Mouse (Mus musculus): ENCODE data around the gene D6Ertd527e.

The D6Ertd527e gene

DNA sequence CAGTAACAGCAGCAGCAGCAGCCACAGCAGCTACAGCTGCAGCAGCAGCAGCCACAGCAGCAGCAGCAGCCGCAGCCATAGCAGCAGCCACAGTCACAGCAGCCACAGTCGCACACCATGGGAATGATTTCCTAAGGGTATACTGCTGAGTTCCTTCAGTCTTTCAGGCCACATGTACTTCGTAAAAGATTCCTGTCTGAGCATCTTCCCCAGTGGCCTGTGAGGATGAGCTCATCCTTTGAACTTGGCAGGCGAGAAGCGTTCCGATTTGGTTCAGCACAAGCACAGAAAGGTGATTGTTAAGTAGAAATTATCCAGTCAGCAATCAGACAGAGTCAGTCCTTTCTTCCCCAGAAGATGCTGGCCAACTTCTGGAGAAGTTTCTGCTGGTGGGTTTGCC lies 7.6 kb downstream of the D6Ertd527e start:
- no peak for DNase-seq (ENCODE audit: low spot score)

DNA sequence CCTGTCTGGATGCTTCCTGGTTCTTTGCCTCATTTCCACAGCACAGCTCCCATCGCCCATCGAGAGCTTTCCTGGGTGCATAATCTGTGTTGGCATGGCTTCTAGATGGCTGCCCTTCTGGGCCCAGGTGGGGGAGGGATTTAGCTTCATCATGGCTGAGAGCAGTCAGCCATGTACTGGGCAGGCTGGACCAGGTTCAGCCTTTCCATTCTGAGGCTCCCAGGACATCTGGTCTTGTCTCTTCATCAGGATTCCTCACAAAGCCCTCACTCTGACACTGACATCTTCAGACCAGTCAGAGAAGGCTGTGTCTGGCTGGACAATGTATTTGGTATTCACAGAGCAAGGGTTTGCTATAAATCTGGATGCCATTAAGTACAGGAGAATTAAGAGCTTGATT lies 11.4 kb downstream of the D6Ertd527e start:
- no peak for DNase-seq (ENCODE audit: low spot score)

DNA sequence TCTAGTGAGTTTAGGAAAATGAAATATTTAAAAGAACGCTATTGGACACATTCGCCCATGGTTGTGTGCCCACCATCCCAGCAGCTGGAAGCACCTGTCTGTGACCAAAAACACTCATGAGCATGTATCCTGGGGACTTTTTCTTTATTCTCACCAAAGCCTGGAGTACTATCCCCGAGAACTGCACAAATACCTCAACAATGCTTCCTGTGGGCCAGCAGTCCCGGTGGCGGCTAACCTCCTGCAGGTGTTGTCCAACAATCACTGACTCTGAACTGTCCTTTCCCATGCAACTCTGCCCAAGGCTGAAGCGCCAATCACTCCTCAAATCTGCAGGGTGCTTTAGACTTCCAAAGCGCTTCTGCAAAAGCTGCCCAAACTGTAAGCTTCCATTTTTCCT lies 12.1 kb downstream of the D6Ertd527e start:
- DNase-seq (ENCODE audit: low spot score): no peak

DNA sequence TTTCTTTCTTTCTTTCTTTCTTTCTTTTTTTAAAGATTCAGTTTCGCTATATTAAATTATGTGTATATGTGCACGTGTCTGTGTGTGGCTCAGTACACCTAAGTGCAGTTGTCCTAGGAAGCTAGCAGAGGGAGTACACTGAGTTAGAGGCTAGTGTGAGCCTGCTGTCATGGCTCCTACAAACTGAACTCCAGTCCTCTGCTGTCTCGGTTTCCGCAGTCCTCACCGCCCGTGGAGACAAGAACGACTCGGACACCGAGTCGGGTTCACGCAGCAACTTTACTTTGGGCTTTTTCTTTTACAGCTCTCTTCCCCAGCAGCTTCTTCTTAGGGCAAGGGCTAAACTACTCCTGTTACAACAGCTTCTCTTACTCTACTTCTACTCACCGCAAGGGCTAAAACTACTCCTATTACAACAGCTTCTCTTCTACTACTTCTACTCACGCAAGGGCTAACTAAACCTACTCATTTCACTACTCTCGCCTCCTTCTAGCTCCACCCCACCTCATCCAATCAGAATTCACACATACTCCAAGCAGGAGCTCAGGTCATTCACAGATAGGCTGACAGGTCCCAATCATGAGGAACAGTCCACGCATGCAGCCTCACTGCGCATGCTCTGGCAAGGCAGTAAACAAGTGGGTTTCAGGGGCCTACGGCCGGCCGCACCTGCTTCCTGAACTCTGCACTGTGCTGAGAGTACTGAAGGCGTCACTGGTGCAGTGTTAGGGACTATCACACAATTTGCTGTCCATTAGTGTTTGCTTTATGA lies 14.7 kb downstream of the D6Ertd527e start:
- DNase-seq (ENCODE audit: low spot score): no peak

DNA sequence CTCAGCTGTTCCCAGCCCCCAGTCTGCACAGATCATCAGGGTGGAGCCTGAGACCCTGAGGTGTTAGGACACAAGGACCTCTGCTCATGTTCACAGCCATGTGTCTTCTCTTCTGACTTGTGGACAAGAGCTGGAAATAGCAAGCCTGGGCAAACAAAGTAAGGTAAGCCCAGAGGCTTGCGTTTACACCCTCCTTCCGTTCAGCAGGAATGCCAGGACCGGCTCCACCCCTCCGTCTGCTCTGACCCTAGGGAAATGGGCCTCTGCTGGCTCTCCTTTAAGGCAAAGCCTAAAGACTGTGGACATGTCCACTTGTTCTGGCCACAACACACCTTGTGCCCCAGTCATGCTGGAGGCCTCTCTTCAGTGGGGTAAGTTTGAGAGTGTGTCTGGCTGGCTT lies 15.4 kb downstream of the D6Ertd527e start:
- no peak for DNase-seq (ENCODE audit: low spot score)

DNA sequence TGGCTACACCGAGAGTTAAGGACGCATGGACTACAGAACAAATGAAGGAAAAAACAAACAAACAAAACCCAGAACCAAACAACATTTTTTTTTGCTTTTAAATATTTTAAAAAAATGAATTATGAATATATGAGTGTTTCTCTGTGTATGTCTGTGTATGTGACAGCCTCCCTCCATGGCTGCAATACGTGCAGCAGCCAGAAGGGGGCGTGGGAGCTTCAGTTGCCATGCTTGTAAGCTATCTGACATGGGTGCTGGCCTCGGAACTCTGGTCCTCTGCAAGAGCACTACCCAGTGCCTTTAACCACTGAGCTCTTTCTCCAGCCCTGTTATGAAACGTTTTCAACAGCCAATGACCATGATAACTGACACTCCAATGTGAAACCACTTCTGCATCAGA lies 16.1 kb downstream of the D6Ertd527e start:
- no peak for DNase-seq (ENCODE audit: low spot score)

DNA sequence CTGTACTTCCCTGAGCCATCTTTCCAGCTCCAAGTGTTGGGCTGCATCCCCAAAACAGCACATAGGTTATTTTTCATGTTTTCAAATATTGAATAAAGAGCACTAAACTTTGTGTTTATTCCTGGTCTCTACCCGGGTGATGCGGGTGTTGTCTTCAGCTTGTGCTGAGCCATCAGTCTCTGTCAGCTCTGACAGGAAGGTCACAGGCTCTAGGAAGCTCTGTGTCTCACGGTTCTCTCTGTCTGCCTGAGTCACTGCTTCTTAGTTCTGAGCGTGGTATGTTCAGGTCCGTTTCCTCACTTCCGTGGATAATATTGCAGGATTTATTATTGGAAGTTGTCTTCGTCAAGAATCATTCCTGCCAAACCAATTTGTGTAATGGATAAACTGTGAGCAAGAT lies 17.4 kb downstream of the D6Ertd527e start:
- DNase-seq (ENCODE audit: low spot score): no peak

DNA sequence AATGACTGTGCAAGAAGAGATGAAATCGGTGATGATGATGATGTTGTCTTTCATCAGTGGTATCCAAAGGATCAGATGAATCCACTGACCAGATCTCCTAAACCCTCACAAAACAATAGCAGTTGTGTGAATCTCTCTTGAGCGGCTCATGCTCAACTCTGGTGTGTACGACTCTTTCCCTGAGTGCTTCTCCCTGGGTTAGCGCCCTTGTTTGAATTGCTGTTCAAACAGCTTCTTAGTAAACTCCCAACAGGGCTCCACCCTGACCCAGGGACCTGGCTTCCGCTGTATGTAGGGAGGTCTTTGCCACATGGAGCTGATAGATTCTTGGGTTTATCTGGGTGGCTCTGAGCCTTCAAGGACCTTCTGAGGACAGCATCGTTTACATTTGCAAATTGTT lies 18.9 kb downstream of the D6Ertd527e start:
- DNase-seq (ENCODE audit: low spot score): no peak

DNA sequence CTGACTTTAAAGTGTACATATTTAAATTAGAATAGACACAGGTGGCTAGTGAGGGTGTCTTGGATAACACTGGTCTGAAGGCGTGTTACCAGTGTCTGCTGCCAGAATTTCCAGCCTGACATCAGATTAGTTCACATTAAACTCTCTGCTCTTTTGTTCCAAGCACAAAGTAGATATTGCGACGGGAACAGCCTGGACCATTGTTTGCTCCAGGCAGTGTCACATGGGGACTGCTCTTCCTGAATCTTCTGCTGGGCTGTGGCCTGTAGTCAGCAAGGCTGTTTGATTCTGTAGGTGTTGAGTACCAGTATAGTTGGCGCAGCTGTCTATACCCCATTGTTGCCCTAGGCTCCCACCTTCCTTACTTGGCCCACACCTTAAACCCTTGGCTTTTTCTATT lies 19.4 kb downstream of the D6Ertd527e start:
- no peak for DNase-seq (ENCODE audit: low spot score)

DNA sequence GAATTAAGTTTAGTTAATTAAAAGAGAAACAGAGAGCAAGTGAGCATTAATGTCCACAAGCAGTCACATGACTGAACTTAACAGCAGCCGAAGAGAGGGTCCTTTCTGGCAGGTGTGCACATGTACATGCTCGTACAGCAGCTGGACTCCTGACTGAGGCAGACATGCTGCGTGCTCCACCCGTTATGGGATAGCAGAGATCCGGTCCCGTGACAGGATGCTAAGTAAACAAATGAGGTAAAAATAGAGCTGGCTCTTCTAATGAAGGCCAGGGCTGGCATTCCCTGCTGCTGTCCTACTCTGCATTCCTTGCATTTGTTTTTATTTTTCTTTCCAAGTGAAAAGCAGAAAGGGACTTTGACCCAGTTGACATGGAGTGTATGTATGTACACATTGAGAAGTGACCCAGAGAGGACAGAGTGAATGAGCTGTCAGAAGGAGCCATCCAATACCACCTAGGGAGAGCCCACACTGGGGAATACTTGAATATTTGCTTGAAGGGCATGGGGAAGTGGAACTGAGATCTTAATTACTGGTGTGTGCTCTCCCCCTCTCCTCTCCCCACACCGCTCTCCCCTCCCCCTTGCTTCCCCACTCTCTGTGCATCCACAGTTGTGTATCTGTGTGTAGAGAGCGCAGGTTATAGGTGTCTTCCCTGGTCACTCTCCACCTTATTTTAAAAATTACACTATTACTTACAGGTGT lies 22.7 kb downstream of the D6Ertd527e start:
- no peak for DNase-seq (ENCODE audit: low spot score)

DNA sequence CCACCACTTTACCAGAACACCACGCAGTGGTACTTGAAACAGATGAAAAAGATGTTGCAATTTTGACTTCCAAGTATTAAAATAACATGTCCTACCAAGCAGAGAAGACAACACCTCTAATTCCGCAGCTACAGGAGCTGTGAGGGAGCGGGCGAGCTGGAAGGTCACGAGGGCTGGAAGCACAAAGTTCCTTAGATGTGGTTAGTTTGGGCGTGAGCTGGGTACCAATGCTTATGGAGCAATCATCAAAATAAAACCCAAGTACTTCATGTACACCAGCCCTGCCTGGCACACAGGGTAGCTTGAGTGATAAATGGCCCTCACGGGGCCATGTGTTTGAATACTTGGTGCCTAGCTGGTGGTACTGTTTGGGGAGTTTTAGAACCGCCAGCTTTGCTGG lies 25.3 kb downstream of the D6Ertd527e start:
- DNase-seq (ENCODE audit: low spot score): no peak

DNA sequence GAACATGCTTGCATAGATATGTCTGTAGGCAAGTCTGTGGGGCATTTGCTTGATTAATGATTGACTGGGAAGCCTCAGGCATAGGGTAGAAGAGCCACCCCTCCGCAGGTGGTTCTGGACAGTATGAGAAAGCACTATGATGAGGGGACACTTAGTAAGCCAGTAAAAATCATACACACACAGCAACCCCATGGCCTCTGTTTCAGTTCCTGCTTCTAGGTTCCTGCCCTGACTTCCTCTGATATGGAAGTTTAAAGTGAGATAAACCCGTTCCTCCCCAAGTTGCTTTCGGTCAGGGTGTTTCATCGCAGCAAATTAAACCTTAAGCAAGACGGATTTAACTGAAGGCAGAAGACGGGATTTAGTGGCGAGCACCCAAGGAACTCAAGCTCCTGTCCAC lies 26.1 kb downstream of the D6Ertd527e start:
- DNase-seq (ENCODE audit: low spot score): no peak

DNA sequence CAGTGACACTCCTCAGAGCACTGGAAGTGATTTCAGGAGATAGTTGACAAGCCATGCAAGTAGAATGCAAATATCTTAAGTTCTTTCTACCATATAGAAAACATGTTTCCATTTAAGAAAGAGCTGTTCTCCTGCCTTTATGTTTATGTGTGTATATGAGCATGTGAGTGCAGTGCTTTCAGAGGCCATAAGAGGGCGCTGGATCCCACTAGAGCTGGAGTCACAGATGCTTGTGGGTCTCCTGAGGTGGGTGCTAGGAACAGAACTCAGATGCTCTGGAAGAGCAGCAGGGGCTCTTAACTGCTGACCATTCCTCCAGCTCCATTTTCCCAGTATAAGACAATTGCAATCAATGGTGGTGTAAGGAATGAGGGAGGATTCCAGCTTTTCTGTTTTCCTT lies 26.5 kb downstream of the D6Ertd527e start:
- no peak for DNase-seq (ENCODE audit: low spot score)

DNA sequence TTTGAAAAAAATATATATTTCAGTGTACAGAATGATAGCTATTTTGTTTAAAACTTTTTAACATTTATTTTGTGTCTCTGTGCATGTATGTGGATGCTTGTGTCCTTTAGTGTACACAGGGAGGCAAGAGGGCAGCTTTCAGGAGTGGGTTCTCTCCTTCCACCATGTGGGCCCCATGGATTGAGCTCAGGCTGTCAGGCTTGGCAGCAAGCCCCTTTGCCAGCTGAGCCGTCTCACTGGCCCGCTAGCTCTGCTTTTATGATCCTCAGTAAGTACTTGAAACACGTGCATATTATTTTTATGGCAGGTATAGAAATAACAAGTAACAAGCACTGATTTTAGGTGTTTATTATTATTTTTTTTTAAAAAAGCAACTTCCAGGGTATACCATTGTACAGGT lies 29.0 kb downstream of the D6Ertd527e start:
- DNase-seq (ENCODE audit: low spot score): no peak

DNA sequence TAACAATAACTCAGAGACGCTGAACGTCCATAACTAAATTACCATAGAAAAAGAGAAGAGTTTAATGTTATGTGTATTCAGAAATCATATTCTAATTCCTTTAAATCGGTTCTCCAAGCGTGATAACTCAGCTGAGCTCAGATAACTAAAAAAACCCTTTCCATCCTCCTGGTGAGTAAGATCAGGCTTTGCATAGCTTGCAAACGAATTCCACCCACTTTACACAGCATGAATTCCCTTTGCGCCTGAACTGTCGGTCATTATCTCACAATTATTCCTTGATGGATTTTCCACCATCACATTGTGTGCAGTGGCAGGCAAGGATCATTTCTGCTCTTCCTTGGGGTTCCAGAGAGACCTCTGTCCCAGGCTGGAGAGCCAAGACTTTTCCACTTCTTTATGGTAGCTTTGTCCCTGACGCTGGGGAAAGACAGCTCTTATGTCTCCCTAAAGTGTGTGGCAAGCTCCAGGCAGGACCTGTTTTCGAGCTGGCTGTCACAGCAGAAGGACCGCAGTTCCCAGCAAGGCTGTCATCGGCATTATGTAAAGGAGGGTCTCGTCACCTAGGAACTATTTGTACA lies 29.5 kb downstream of the D6Ertd527e start:
- no peak for DNase-seq (ENCODE audit: low spot score)

DNA sequence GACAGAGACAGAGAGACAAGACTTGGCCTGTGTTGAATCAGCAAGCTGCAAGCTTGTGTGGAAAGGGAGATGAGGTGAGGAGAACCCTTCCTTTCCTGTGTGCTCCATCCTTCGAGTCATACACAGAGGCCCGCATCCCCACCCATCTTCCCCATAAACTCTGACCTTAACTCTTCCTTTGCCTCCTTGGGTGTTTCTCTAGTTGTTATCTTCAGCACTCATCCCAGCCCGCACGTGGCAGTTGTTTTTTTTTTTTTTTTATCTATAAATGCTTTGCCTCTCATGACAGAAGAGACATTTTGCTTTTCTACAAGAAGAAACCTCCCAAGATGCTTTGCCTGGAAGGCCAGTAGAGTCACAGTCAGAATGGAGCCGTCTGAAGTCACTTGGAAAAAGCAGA lies 33.9 kb downstream of the D6Ertd527e start:
- no peak for DNase-seq (ENCODE audit: low spot score)

DNA sequence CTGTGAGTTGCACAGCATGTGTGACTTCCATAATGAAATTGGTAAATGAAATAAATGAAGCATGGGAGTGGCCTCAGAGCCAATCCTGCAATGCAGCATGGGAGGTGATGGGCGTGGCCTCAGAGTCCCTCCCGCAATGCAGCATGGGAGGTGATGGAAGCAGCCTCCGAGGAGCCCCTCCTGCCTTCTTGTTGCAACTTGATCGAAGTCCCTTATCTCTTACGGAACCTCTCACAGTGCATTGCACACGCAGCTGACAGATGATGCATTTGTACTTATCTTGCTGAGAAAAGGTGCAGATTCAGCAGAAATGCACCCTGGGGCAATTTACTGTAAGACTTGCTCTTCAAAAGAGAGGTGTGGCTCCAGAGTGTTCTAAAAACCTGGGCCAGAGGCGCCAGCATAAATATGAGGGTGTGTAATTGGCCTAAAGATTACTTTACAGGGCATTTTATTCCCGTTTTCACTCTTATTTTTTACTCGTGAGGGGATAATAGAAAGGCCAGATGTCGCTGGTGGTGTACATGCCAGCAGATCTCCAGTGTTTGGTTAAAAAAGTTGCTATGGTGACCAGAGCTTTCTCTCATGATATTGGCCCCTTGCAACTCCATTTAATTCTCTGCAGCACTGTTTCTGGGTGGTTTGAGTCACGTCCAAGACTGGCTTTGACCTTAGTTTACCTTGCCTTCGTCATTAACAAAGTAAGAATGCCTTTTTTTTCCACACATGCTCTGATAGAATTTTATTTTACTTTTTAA lies 35.4 kb downstream of the D6Ertd527e start:
- DNase-seq (ENCODE audit: low spot score): no peak

DNA sequence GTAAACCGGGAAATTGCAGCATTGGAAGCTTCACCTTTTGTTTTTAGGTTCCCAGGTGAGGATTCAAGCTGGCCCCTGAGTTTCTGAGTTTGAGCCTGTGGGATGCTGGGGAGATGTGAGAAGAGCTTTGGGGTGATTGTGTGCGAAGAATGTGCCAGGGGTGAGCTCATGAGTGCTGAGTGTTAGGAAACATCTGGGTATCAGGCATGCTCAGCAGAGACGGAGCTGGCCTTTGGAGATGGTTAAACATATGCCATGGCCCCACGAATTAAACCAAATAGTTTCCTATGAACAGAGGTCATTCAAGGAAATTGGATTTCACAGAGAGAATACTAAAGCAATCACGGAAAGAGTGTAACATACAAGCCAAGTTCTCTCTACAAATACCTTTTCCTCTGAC lies 37.7 kb downstream of the D6Ertd527e start:
- DNase-seq (ENCODE audit: low spot score): no peak

DNA sequence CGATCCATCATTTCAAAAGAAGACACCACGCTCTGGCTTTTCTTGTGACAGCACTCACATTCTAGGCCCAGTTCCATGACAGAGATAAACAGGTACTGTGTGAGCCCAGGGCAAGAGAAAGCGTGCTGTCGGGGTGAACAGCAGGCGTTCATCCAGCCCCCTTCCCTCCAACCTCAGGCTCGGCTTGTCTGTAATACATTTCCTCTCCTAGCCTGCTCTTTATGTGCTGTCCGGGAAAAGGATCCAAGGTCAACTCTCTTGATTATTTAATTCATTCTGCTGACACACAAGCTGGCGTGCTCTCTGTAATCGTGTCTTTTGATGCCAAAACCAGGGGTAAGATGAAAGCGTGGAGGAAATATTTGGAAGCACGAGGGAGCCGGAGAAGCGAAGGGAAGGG lies 39.0 kb downstream of the D6Ertd527e start:
- no peak for DNase-seq (ENCODE audit: low spot score)

DNA sequence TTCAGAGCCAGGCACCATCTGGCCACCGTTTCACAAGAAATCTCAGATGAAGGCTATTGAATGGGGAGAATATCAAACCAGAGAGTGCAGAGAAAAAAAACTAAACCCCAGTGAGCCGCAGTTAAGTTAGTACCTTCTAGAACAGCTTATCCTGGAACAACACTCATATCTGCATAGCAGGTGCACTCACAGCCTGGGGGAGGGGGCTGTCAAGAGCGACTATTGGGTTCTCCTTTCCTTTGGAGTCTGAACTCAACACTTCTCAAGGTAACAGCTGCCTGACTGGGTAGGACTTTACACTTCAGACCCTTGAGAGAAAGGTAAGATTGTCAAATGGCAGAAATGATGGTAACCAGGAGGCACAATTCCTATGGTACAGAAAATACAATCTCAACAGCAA lies 43.4 kb downstream of the D6Ertd527e start:
- DNase-seq (ENCODE audit: low spot score): no peak

DNA sequence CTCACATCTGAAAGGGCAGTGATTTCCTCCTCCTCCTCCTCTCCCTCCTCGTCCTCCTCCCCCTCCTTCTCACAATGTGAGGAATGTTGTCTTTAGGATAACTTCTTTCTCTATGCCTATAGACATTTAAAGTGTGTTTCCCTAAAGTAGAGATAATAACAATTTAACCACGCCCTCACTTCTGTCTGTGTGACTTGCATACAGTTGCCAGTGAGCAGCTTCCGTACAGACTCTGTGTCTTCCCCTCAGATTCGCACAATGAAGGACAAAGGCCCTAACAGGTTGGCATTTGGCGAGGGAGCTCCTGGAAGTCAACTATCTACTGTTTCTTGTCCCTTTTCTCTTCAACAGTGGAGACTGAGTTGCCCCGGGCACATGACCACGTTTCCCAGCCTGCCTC lies 45.9 kb downstream of the D6Ertd527e start:
- no peak for DNase-seq (ENCODE audit: low spot score)

DNA sequence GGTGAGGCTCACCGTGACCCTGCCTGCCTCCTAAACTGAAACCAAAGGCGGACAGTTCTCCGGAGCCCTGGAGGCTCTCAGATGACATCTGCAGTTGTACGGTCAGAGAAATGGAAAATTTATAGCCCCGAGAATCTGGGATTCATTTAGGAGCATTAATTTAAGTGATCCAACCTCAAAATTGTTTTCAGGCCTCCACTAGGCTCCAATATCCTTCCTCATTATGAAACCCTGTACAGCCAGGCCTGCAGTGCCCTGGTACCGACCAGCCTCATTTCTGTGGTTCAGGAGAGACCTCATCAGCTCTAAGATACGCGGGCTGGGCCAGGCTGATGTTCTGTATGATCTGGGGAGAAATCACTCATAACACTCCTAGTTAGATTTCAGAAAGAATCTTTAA lies 46.9 kb downstream of the D6Ertd527e start:
- DNase-seq (ENCODE audit: low spot score): no peak

Measured in ovary, adult 18-20 months (tissue).